Mouse (Mus musculus): ENCODE data around the gene Prkg1.

- TF ChIP-seq CTCF (IDR thresholded peaks at IDR 0.05; ENCODE audit: low read depth, low read length), result no peak
- TF ChIP-seq POLR2A (IDR thresholded peaks at IDR 0.05; ENCODE audit: borderline replicate concordance, low read depth, low read length), result no peak
Observed at GRCm38 (mm10) chr19:31710336-31710735, 54.5 kb downstream of the Prkg1 start.
